Mouse (Mus musculus) spleen, adult 2 months (tissue): ENCODE results near the gene Marveld3. TPM values are rescaled to one million over a fixed set of nuclear protein-coding genes. Genes with fewer than 3 reads are reported as not detected.

Experiments used
- DNase-seq, 2 experiments: peaks; one replicate each; pipeline versions ENCODE4 v3.0.0 to v3.0.0-alpha.2; 2012 to 2021; ENCODE audit warnings: low spot score in 2 of 2, low read depth in 1 of 2
- H3K27ac ChIP-seq: fragments of 200-500 bp; 2 replicates; pipeline ENCODE4 v1.5.1; 2012; ENCODE audit warnings: low read length, inconsistent platforms; ENCODE audit not compliant: insufficient read depth
- H3K27me3 ChIP-seq: fragments of 200-500 bp; 2 replicates; pipeline ENCODE4 v1.6.1; 2012; ENCODE audit warnings: mild to moderate bottlenecking, moderate library complexity, low read length, inconsistent platforms; ENCODE audit not compliant: control insufficient read depth, insufficient read depth
- H3K36me3 ChIP-seq: fragments of 200-500 bp; 2 replicates; pipeline ENCODE4 v1.6.1; 2012; ENCODE audit warnings: mild to moderate bottlenecking, low read length, inconsistent platforms; ENCODE audit not compliant: control insufficient read depth, insufficient read depth
- H3K4me1 ChIP-seq: fragments of 200-500 bp; 2 replicates; pipeline ENCODE4 v1.6.1; 2011; ENCODE audit warnings: inconsistent platforms; ENCODE audit not compliant: control insufficient read depth, insufficient read depth, insufficient read length
- H3K4me3 ChIP-seq: fragments of 200-500 bp; 2 replicates; pipeline ENCODE4 v1.5.1; 2011; ENCODE audit warnings: mild to moderate bottlenecking, inconsistent platforms; ENCODE audit not compliant: insufficient read depth, insufficient read length; ENCODE audit errors: extremely low read depth
- CTCF ChIP-seq: fragments of 200-500 bp; IDR thresholded peaks from 2 replicates; pipeline ENCODE4 v1.5.1; 2011; ENCODE audit warnings: mild to moderate bottlenecking, inconsistent platforms; ENCODE audit not compliant: insufficient read depth, insufficient read length, insufficient replicate concordance; ENCODE audit errors: extremely low read depth
- POLR2A ChIP-seq: fragments of 200-500 bp; IDR thresholded peaks from 2 replicates; pipeline ENCODE4 v1.6.1; 2011; ENCODE audit warnings: low read depth, low read length, inconsistent platforms
- WGBS: fragments of 180-500 bp; shearing (Covaris S2); methylation state at CpG from one replicate; pipeline ENCODE4 v1.1.7; 2018; 5-methylcytosine and 5-hydroxymethylcytosine counted together
- polyA plus RNA-seq: library from polyadenylated mRNA; depleted of rRNA; stranded (reverse); fragments of >200 nt; gene quantifications from 2 replicates; pipeline ENCODE4 v1.2.3, GENCODE M21; 2012

The Marveld3 gene
- polyA plus RNA-seq, 1 experiment = 0.11 TPM

DNA sequence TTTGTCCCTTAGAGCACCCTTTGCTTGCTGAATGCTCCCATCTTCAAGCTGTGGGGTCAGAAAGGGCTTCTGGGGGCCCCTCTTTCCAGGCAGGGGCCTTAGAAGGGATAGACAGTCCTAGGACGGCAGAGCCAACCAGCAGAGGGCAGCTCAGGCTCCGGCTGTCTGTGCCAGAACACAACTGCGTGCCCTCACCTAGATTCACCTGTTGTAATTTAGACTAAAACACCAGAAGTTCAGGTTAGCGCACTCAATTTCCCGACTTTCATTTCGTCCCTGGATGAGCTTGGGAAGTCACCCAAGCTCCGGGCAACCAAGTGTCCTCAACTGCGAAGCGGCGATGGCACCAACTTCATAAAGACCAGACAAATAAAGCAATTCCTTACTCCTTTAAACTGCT is 6.8 kb upstream of the Marveld3 start:
- WGBS = 54% methylated on average over 10 of the region's 10 CpGs
- no peaks in the 10 kb centered on the region for H3K4me1 ChIP-seq
- no peaks in the 10 kb centered on the region for H3K36me3 ChIP-seq
- H3K4me3 ChIP-seq = no peak overlapping the region
- peaks cover 2% of the 10 kb centered on the region; the same call in 1 of the 2 replicates for H3K27me3 ChIP-seq
- no peak for DNase-seq
- TF ChIP-seq POLR2A = no peak
- no peak for TF ChIP-seq CTCF
- no peak overlapping the region for H3K27ac ChIP-seq

DNA sequence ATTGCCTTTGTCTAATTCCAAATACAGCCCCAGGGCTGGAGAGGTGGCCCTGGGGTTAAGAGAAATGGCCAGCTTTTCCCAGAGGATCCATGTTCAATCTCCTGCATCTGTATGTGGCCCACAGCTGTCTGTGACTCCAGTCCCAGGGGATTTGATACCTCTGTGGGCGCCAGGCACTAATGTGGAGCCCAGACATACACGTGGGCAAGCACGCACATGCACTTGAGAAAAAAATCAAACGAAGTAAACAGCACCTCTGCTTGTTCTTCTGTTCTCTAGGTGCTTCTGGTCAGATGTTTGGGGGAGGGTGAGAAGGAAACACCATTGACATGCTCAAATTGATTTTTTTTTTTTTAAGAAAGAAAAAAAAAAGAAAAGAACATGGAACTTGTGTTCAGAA is 2.1 kb upstream of the Marveld3 start:
- Histone ChIP-seq H3K4me1 (peaks cover 5% of the 10 kb centered on the region; the same call in 1 of the 2 replicates), H3K4me3 (no peak overlapping the region), H3K27ac (no peak overlapping the region), H3K36me3 (no peaks in the 10 kb centered on the region), H3K27me3 (peaks cover 9% of the 10 kb centered on the region)
- WGBS = 62% methylated on average over 4 of the region's 4 CpGs
- DNase-seq = no peak
- no peak for TF ChIP-seq CTCF
- TF ChIP-seq POLR2A = no peak

GRCm38 (mm10) chr8:109963421-109963820 is 1.4 kb upstream of the Marveld3 start:
- Histone ChIP-seq H3K4me3 (no peak overlapping the region), H3K4me1 (peaks cover 5% of the 10 kb centered on the region; the same call in 1 of the 2 replicates), H3K36me3 (no peaks in the 10 kb centered on the region), H3K27ac (no peak overlapping the region), H3K27me3 (peaks cover 7% of the 10 kb centered on the region)
- DNase-seq = no peak
- 72% methylated on average over 13 of the region's 13 CpGs for WGBS
- TF ChIP-seq POLR2A (no peak), CTCF (no peak)

- no peak for DNase-seq
- Histone ChIP-seq H3K4me3 (no peak overlapping the region), H3K27me3 (peaks cover 7% of the 10 kb centered on the region), H3K36me3 (no peaks in the 10 kb centered on the region), H3K27ac (no peak overlapping the region), H3K4me1 (peaks cover 5% of the 10 kb centered on the region; the same call in 1 of the 2 replicates)
- 67% methylated on average over 9 of the region's 9 CpGs for WGBS
- TF ChIP-seq CTCF = no peak
- TF ChIP-seq POLR2A = no peak
Observed at GRCm38 (mm10) chr8:109962896-109963295, 893 bp upstream of the Marveld3 start.

GRCm38 (mm10) chr8:109959112-109959511 is 2.9 kb downstream of the Marveld3 start:
- Histone ChIP-seq H3K27me3 (peaks cover 7% of the 10 kb centered on the region), H3K4me1 (peaks cover 5% of the 10 kb centered on the region; the same call in 1 of the 2 replicates), H3K36me3 (no peaks in the 10 kb centered on the region), H3K4me3 (no peak overlapping the region), H3K27ac (no peak overlapping the region)
- 81% methylated on average over 4 of the region's 4 CpGs for WGBS
- DNase-seq = no peak
- no peak for TF ChIP-seq CTCF
- no peak for TF ChIP-seq POLR2A

- Histone ChIP-seq H3K36me3 (no peaks in the 10 kb centered on the region), H3K27me3 (peaks cover 7% of the 10 kb centered on the region), H3K4me3 (no peak overlapping the region), H3K27ac (no peak overlapping the region), H3K4me1 (peaks cover 5% of the 10 kb centered on the region; the same call in 1 of the 2 replicates)
- TF ChIP-seq POLR2A = no peak
- TF ChIP-seq CTCF = no peak
- WGBS = 59% methylated on average over 12 of the region's 12 CpGs
- DNase-seq = no peak
Observed at GRCm38 (mm10) chr8:109958036-109958655, 3.9 kb downstream of the Marveld3 start.
